Comparison of ENCODE assay signal across 8 mouse cellular contexts in genomic region chr5:134639269-134639682, GRCm38 (mm10). TPM values are rescaled to one million over a fixed set of nuclear protein-coding genes. Genes with fewer than 3 reads are reported as not detected.
DNase-seq lines count a peak whose midpoint lies in the region; ATAC-seq lines count a peak whose summit lies in the region.

Eif4h (minus strand) TSS chr5:134639490.

- ATAC-seq in inflammation-experienced regulatory T-cells, adult 6 months, result peak; percentile 79
- peak; percentile 90 for ATAC-seq in megakaryocyte-erythroid progenitor cell, adult 5-6 weeks (replicated peaks; ENCODE audit: low FRiP score, low TSS enrichment, poor library complexity, severe bottlenecking)

- peak; percentile 98 to 99 for DNase-seq in adrenal gland, adult (ENCODE audit: inconsistent age in 2 of 2, low spot score in 1 of 2)
- DNase-seq in embryo, embryonic 10.5 days (ENCODE audit: low spot score), result peak; percentile 97
- peak; percentile 98 for DNase-seq in gastrocnemius, postnatal 14 days
- peak; percentile 95 to 98 for DNase-seq in left cerebral cortex, postnatal 10 days (ENCODE audit: extremely low spot score in 1 of 2, low spot score in 2 of 2)
- DNase-seq in right cerebral cortex, postnatal 25 days, result peak; percentile 98
- DNase-seq in urinary bladder, postnatal 4 days (ENCODE audit: low spot score in 2 of 2), result peak; percentile 96 to 97

- intact Hi-C loops in gastrocnemius, postnatal 14 days (cut with DNase I; ENCODE audit: low total_unique reads), result no loop called here
- intact Hi-C loops in left cerebral cortex, postnatal 10 days (cut with DNase I), result no loop called here

RNA-seq across cellular contexts. Expression of gene Eif4h, which starts in this region (rescaled TPM):
- total RNA-seq in gastrocnemius, postnatal 14 days (2021), result 100 to 1,000 TPM; 110 to 114 TPM
- 100 to 1,000 TPM in 1 of 3 experiments, 10 to 100 TPM in 2; 92.8 to 133 (median 95.4) TPM for polyA plus RNA-seq in inflammation-experienced regulatory T-cells, adult 6 months (2017; shearing (Covaris generic))
- 100 to 1,000 TPM; 298 to 310 TPM for total RNA-seq in left cerebral cortex, postnatal 10 days (2021)
- 253 and 273 TPM in 2 replicates for total RNA-seq in megakaryocyte-erythroid progenitor cell, adult 5-6 weeks (2014; fragmentation: Nextera tagmentation)
- 220 and 233 TPM in 2 replicates for total RNA-seq in megakaryocyte-erythroid progenitor cell, adult 5-6 weeks (2017)

Comparison
In these comparisons a context has a peak if more than half of its experiments do, and no peak if none do; other contexts are left out.
1. Peak in every context shown above with its lines: DNase-seq and ATAC-seq.